In the genomic region with DNA sequence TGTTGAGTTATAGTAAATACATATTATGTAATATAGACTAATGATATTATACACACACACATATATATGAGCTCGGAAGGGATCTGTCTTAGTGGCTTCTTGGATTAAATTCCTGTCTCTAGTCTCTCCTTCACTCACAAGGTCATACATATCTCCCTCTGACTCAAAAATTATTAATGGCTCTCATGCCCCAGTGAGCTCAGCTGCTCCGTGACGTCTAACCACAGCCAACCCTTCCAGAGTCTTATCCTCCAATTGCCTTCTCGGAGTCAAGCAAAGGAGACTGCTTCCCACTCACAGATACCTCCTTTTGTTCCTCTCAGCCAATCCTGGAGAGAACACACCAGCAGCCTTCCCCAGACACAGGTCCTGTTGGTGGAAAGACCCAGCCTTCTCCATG, we compare ENCODE assay signal across 27 mouse cellular contexts. TPM values are rescaled to one million over a fixed set of nuclear protein-coding genes. Genes with fewer than 3 reads are reported as not detected.
DNase-seq lines count a peak whose midpoint lies in the region; ATAC-seq lines count a peak whose summit lies in the region.
"Had no signal": no experiment of that assay in that cellular context is flagged by ENCODE, and none has a peak within 500 bp of the region (broad histone marks: within the 10 kb centered on the region; RNA-seq: fewer than 3 reads in every experiment).

No protein-coding gene starts in this region.

- no peaks in the 10 kb centered on the region for H3K27me3 ChIP-seq in embryonic facial prominence, embryonic 14.5 days (replicated peaks; ENCODE audit: control insufficient read depth, insufficient read depth, low read length)
- no peaks in the 10 kb centered on the region for H3K27me3 ChIP-seq in embryonic facial prominence, embryonic 10.5 days (replicated peaks; ENCODE audit: low read depth, poor library complexity, severe bottlenecking)
- H3K27me3 ChIP-seq in neural tube, embryonic 13.5 days = no peaks in the 10 kb centered on the region
- no peaks in the 10 kb centered on the region for H3K27me3 ChIP-seq in neural tube, embryonic 15.5 days (replicated peaks)
- H3K27me3 ChIP-seq: heart, embryonic 12.5 days; hindbrain, embryonic 13.5 days; midbrain, embryonic 15.5 days had no signal

- H3K9me3 ChIP-seq in embryonic facial prominence, embryonic 14.5 days (ENCODE audit: control insufficient read depth, low read length) = no peaks in the 10 kb centered on the region
- H3K9me3 ChIP-seq in embryonic facial prominence, embryonic 10.5 days = no peaks in the 10 kb centered on the region
- H3K9me3 ChIP-seq in neural tube, embryonic 13.5 days = no peaks in the 10 kb centered on the region
- H3K9me3 ChIP-seq in neural tube, embryonic 15.5 days (replicated peaks) = no peaks in the 10 kb centered on the region
- H3K9me3 ChIP-seq: heart, embryonic 12.5 days; hindbrain, embryonic 13.5 days; liver, embryonic 13.5 days; midbrain, embryonic 10.5 days; midbrain, embryonic 15.5 days had no signal

- no peak overlapping the region for H3K4me2 ChIP-seq in embryonic facial prominence, embryonic 14.5 days (ENCODE audit: low read depth, low read length)
- H3K4me2 ChIP-seq in neural tube, embryonic 13.5 days = no peak overlapping the region
- no peak overlapping the region for H3K4me2 ChIP-seq in neural tube, embryonic 15.5 days
- H3K4me2 ChIP-seq: heart, embryonic 12.5 days; hindbrain, embryonic 13.5 days; liver, embryonic 13.5 days; midbrain, embryonic 15.5 days had no signal

- 0 out of 2 replicates have a peak, but pooled peaks cover 4% of the 10 kb centered on the region for H3K4me1 ChIP-seq in embryonic facial prominence, embryonic 14.5 days (ENCODE audit: control insufficient read depth, insufficient read depth, low read length)
- H3K4me1 ChIP-seq in embryonic facial prominence, embryonic 10.5 days = peaks cover 11% of the 10 kb centered on the region
- H3K4me1 ChIP-seq in neural tube, embryonic 13.5 days (replicated peaks) = peaks cover 28% of the 10 kb centered on the region
- peaks cover 12% of the 10 kb centered on the region for H3K4me1 ChIP-seq in neural tube, embryonic 15.5 days

- 81% methylated on average over 4 of the region's 4 CpGs for WGBS in embryonic facial prominence, embryonic 14.5 days
- WGBS in embryonic facial prominence, embryonic 10.5 days = 80% methylated on average over 4 of the region's 4 CpGs
- 64% methylated on average over 4 of the region's 4 CpGs for WGBS in neural tube, embryonic 13.5 days
- WGBS in neural tube, embryonic 15.5 days = 57% methylated on average over 4 of the region's 4 CpGs

- no peaks in the 10 kb centered on the region for H3K36me3 ChIP-seq in embryonic facial prominence, embryonic 14.5 days (ENCODE audit: control insufficient read depth, insufficient read depth, low read length)
- no peaks in the 10 kb centered on the region for H3K36me3 ChIP-seq in embryonic facial prominence, embryonic 10.5 days (replicated peaks)
- no peaks in the 10 kb centered on the region for H3K36me3 ChIP-seq in neural tube, embryonic 13.5 days
- H3K36me3 ChIP-seq in neural tube, embryonic 15.5 days = no peaks in the 10 kb centered on the region
- H3K36me3 ChIP-seq: heart, embryonic 12.5 days; hindbrain, embryonic 13.5 days; liver, embryonic 13.5 days; midbrain, embryonic 10.5 days; midbrain, embryonic 15.5 days had no signal

- ATAC-seq in embryonic facial prominence, embryonic 14.5 days (ENCODE audit: low read depth) = 0 out of 2 replicates have a peak, but pooled peaks have one; percentile 24
- ATAC-seq in neural tube, embryonic 13.5 days (ENCODE audit: low read depth) = no peak
- ATAC-seq in neural tube, embryonic 15.5 days (ENCODE audit: low FRiP score) = no peak
- ATAC-seq: forebrain, embryonic 14.5 days; intestine, embryonic 16.5 days; midbrain, embryonic 15.5 days had no signal

- DNase-seq in embryonic facial prominence, embryonic 14.5 days (ENCODE audit: low spot score) = no peak
- DNase-seq in embryonic facial prominence, embryonic 10.5 days (ENCODE audit: low spot score) = no peak
- DNase-seq in adrenal gland, postnatal 14 days = peak; percentile 64
- DNase-seq in embryo, embryonic 9.5 days (ENCODE audit: extremely low spot score) = no peak
- DNase-seq in thymus, postnatal 4 days = no peak
- DNase-seq in layer of hippocampus, adult 9-11 months = no peak
- DNase-seq: cerebellum, adult 18-20 months; cerebellum, postnatal 10 days; gastrocnemius, postnatal 14 days; heart, postnatal 10 days; kidney, adult 8-10 months; kidney, postnatal 4 days; layer of hippocampus, postnatal 36 days; left cerebral cortex, postnatal 4 days; liver, embryonic 13.5 days; lung, adult 18-20 months; lung, postnatal 14 days; right cerebral cortex, postnatal 14 days had no signal

- no peak overlapping the region for H3K4me3 ChIP-seq in embryonic facial prominence, embryonic 14.5 days (ENCODE audit: low read depth, low read length)
- no peak overlapping the region for H3K4me3 ChIP-seq in embryonic facial prominence, embryonic 10.5 days
- H3K4me3 ChIP-seq in neural tube, embryonic 13.5 days = no peak overlapping the region
- H3K4me3 ChIP-seq in neural tube, embryonic 15.5 days (replicated peaks) = no peak overlapping the region
- H3K4me3 ChIP-seq: heart, embryonic 12.5 days; hindbrain, embryonic 13.5 days; liver, embryonic 13.5 days; midbrain, embryonic 10.5 days; midbrain, embryonic 15.5 days had no signal

- no peak overlapping the region for H3K27ac ChIP-seq in embryonic facial prominence, embryonic 14.5 days (replicated peaks; ENCODE audit: low read depth, low read length)
- no peak overlapping the region for H3K27ac ChIP-seq in embryonic facial prominence, embryonic 10.5 days (replicated peaks)
- H3K27ac ChIP-seq in neural tube, embryonic 13.5 days (replicated peaks) = 0 out of 2 replicates have a peak overlapping the region, but pooled peaks have one; percentile 5
- no peak overlapping the region for H3K27ac ChIP-seq in neural tube, embryonic 15.5 days (replicated peaks)
- H3K27ac ChIP-seq: hindbrain, embryonic 13.5 days; kidney, postnatal 0 days; liver, embryonic 13.5 days; midbrain, embryonic 10.5 days; midbrain, embryonic 15.5 days had no signal

- no peak overlapping the region for H3K9ac ChIP-seq in embryonic facial prominence, embryonic 14.5 days (ENCODE audit: low read depth, low read length)
- no peak overlapping the region for H3K9ac ChIP-seq in neural tube, embryonic 13.5 days
- no peak overlapping the region for H3K9ac ChIP-seq in neural tube, embryonic 15.5 days (replicated peaks)
- H3K9ac ChIP-seq: heart, embryonic 12.5 days; hindbrain, embryonic 13.5 days; liver, embryonic 13.5 days; midbrain, embryonic 15.5 days had no signal

RNA-seq across cellular contexts. Expression of gene Lsm11, which starts 25.9 kb away (rescaled TPM):
- 8.3 TPM in 2 replicates for polyA plus RNA-seq in embryonic facial prominence, embryonic 14.5 days (2014; fragmentation: Nextera tagmentation; extraction: Ambion mirVana)
- 6.4 and 7.3 TPM in 2 replicates for polyA plus RNA-seq in embryonic facial prominence, embryonic 10.5 days (2016; fragmentation: Nextera tagmentation; extraction: Ambion mirVana)
- polyA plus RNA-seq in neural tube, embryonic 13.5 days (2015; fragmentation: Nextera tagmentation; extraction: Ambion mirVana) = 15.1 and 16.9 TPM in 2 replicates
- polyA plus RNA-seq in neural tube, embryonic 15.5 days (2015; fragmentation: Nextera tagmentation; extraction: Ambion mirVana) = 22.5 and 24.5 TPM in 2 replicates
- total RNA-seq in adrenal gland, postnatal 14 days (2021) = 12.5 and 14.2 TPM in 2 replicates

RNA-seq across cellular contexts. Expression of gene Thg1l, which starts 36.5 kb away (rescaled TPM):
- polyA plus RNA-seq in embryonic facial prominence, embryonic 14.5 days (2014; fragmentation: Nextera tagmentation; extraction: Ambion mirVana) = 9.6 and 10.9 TPM in 2 replicates
- 16.6 and 16.7 TPM in 2 replicates for polyA plus RNA-seq in embryonic facial prominence, embryonic 10.5 days (2016; fragmentation: Nextera tagmentation; extraction: Ambion mirVana)
- 10.0 and 10.7 TPM in 2 replicates for polyA plus RNA-seq in neural tube, embryonic 13.5 days (2015; fragmentation: Nextera tagmentation; extraction: Ambion mirVana)
- polyA plus RNA-seq in neural tube, embryonic 15.5 days (2015; fragmentation: Nextera tagmentation; extraction: Ambion mirVana) = 9.4 and 10.5 TPM in 2 replicates
- 15.3 and 19.1 TPM in 2 replicates for total RNA-seq in adrenal gland, postnatal 14 days (2021)
